Mouse (Mus musculus): ENCODE measurements at regions not wholly inside any gene's neighbourhood (a gene's known extent, or its start where the extent isn't known, plus 50 kb on each side); places are given as distances from the start of the nearest gene placed in this dataset.

DNA sequence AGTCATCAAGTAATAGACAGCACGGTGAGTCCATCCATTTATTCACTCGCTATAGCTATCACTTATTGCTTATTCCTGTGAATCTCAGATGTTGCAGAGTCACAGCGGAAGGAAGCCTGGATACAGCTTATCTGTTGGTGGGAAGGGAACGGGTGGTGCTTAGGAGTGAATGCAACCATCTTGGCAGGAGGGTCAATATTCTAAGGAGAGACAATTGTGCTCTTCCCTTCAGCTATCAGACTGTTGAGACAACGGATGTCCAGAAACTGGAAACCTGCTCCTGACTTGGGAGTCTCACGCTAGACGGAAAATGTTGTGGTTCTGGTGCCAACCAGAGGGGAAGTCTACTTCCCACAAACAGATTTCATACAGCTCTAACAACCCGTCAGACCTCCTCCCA, 103.7 kb upstream of the Kit start:
- H3K9me3 ChIP-seq (replicated peaks) = no peaks in the 10 kb centered on the region
- H3K4me2 ChIP-seq (replicated peaks) = no peak overlapping the region
- H3K36me3 ChIP-seq = no peaks in the 10 kb centered on the region
- no peaks in the 10 kb centered on the region for H3K27me3 ChIP-seq
- WGBS = 88% methylated on average over 8 of the region's 8 CpGs
- 0 out of 2 replicates have a peak, but pooled peaks cover 3% of the 10 kb centered on the region for H3K4me1 ChIP-seq
- no peak overlapping the region for H3K9ac ChIP-seq
- H3K27ac ChIP-seq (replicated peaks) = no peak overlapping the region
- ATAC-seq (ENCODE audit: insufficient number of reproducible peaks, low FRiP score, low TSS enrichment, low read depth) = no peak
- no peak overlapping the region for H3K4me3 ChIP-seq (replicated peaks)

DNA sequence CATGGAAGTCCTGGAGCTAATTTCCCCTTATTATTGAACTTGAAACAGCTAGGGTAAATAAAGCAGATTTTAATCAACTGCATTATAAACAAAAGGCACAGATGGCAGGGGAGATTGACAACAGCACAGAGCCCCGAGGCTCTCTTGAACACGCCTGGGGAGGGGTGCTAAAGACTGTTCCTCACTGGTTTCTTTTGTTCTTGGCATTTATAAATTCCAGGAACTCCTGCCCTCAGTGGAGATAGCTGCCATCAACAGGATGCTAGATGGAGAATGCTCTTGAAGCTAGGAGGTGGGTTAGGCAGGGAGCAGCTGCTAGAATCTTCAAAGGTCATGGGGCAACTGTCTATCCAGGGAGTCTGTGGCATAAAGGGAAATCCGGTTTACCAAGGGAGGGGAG, 102.2 kb upstream of the Kit start:
- Histone ChIP-seq H3K9ac (no peak overlapping the region), H3K27ac (replicated peaks) (no peak overlapping the region), H3K4me2 (replicated peaks) (no peak overlapping the region), H3K27me3 (no peaks in the 10 kb centered on the region), H3K4me3 (replicated peaks) (no peak overlapping the region), H3K9me3 (replicated peaks) (no peaks in the 10 kb centered on the region), H3K36me3 (no peaks in the 10 kb centered on the region), H3K4me1 (0 out of 2 replicates have a peak, but pooled peaks cover 3% of the 10 kb centered on the region)
- ATAC-seq (ENCODE audit: insufficient number of reproducible peaks, low FRiP score, low TSS enrichment, low read depth) = no peak
- 29% methylated on average over 3 of the region's 3 CpGs for WGBS

DNA sequence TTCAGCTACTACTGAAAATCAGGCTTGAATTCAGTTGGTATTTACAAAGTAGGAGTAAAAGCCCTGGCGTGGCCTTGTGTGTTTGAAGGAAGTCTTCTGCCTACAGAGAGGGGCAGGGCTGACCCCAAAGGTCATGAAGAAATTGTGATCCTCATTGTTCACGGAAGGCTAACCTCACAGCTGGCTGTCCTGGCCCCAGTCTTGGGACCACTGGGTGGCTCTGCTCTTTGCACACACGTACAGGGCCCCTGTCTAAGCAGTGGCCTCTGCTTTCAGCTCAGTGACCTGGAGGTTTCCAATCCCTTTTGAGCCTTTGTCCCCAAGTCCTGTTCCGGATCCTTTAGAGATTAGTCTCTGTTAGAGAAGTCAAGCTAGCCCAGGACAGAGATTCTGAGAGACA, 99.3 kb upstream of the Kit start:
- Histone ChIP-seq H3K9ac (no peak overlapping the region), H3K27me3 (no peaks in the 10 kb centered on the region), H3K36me3 (no peaks in the 10 kb centered on the region), H3K4me2 (replicated peaks) (no peak overlapping the region), H3K4me1 (no peaks in the 10 kb centered on the region), H3K27ac (replicated peaks) (no peak overlapping the region), H3K9me3 (replicated peaks) (no peaks in the 10 kb centered on the region), H3K4me3 (replicated peaks) (no peak overlapping the region)
- no peak for ATAC-seq (ENCODE audit: insufficient number of reproducible peaks, low FRiP score, low TSS enrichment, low read depth)
- 51% methylated on average over 4 of the region's 4 CpGs for WGBS

DNA sequence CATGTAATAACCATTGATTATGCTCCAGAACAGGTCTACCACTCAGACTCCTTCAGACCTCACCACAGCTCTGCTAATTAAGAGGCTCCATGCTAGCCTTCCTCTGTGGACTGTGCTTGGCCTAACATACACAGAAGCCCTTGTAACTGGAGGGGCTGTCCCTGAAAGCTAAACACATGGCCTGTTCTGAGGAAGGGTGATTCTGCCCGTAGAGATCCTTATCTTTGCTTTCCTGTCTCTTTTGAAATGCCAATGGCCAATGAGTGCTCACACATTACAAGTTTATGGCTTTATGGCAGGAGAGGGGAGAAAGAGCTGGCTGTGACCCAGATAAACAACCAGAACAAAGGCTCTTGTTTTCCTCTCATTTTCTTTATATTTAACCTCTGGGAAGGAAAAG, 96.2 kb upstream of the Kit start:
- no peaks in the 10 kb centered on the region for H3K36me3 ChIP-seq
- no peak overlapping the region for H3K4me2 ChIP-seq (replicated peaks)
- H3K27ac ChIP-seq (replicated peaks) = no peak overlapping the region
- H3K9ac ChIP-seq = no peak overlapping the region
- no peaks in the 10 kb centered on the region for H3K9me3 ChIP-seq (replicated peaks)
- no peak overlapping the region for H3K4me3 ChIP-seq (replicated peaks)
- no peaks in the 10 kb centered on the region for H3K27me3 ChIP-seq
- WGBS = 32% methylated on average over 1 of the region's 1 CpGs
- no peak for ATAC-seq (ENCODE audit: insufficient number of reproducible peaks, low FRiP score, low TSS enrichment, low read depth)
- no peaks in the 10 kb centered on the region for H3K4me1 ChIP-seq

DNA sequence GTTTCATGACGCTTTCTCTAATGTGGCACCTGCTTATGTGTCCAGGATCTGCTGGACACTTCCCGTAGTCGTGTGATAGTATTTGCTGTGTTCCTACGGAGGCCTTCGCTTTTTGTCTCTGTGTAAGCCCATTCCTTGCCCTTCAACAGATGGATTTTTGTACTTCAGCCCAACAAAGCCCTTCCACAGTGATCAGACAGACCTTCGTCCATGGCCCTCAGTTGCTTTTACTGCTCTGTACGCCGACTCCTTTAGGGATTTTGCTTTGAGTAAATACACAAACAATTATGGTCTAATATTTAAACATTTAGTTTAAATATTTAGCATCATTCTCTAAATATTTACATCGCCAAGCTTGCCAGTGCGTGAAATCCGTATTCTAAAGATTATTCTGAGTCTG, 95.6 kb upstream of the Kit start:
- Histone ChIP-seq H3K36me3 (no peaks in the 10 kb centered on the region), H3K4me3 (replicated peaks) (no peak overlapping the region), H3K9me3 (replicated peaks) (no peaks in the 10 kb centered on the region), H3K27ac (replicated peaks) (no peak overlapping the region), H3K4me1 (no peaks in the 10 kb centered on the region), H3K27me3 (no peaks in the 10 kb centered on the region), H3K4me2 (replicated peaks) (no peak overlapping the region), H3K9ac (no peak overlapping the region)
- no peak for ATAC-seq (ENCODE audit: insufficient number of reproducible peaks, low FRiP score, low TSS enrichment, low read depth)
- WGBS = 67% methylated on average over 11 of the region's 11 CpGs

DNA sequence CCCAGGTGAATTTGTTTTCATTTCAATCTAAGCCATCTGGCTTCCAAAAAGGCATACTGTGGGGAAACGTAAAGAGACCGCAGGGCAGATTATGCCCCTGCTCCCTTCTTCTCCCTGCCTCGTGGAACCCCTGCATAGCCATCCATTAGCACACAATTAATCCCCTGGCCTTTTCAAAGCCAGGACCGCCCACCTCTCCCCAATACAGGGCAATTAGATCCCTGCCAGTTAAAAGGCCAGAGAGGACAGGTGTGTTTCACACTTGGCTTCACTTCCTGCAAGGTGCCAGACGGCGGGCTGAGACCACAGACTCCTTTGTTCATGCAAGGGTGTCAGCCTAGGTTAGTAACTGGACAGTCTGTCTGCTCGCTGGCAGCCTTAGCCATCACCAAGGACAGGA, 93.1 kb upstream of the Kit start:
- Histone ChIP-seq H3K27me3 (no peaks in the 10 kb centered on the region), H3K27ac (replicated peaks) (no peak overlapping the region), H3K4me1 (no peaks in the 10 kb centered on the region), H3K4me3 (replicated peaks) (no peak overlapping the region), H3K36me3 (no peaks in the 10 kb centered on the region), H3K4me2 (replicated peaks) (no peak overlapping the region), H3K9me3 (replicated peaks) (no peaks in the 10 kb centered on the region), H3K9ac (no peak overlapping the region)
- WGBS = 35% methylated on average over 7 of the region's 7 CpGs
- no peak for ATAC-seq (ENCODE audit: insufficient number of reproducible peaks, low FRiP score, low TSS enrichment, low read depth)

DNA sequence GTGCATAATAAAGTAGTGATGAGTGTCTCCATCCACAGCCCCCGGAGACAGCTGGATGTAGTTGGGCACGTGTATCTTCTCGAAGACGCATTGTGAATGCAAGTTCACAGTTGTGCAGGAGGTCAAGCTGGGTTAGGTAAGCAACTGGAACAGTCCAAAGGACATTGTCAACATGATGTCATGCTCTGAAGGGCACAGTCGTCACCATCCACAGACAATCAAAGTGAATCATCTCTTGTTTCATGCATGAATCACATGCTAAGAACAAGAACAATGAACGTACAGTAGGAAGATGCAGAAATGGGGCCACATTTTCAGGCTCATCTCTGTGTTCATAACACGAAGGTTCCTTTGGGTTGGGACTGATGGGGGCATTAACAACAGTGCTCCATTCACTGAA, 90.4 kb upstream of the Kit start:
- Histone ChIP-seq H3K9ac (no peak overlapping the region), H3K27ac (replicated peaks) (no peak overlapping the region), H3K9me3 (replicated peaks) (no peaks in the 10 kb centered on the region), H3K4me1 (no peaks in the 10 kb centered on the region), H3K4me2 (replicated peaks) (no peak overlapping the region), H3K4me3 (replicated peaks) (no peak overlapping the region), H3K27me3 (no peaks in the 10 kb centered on the region), H3K36me3 (no peaks in the 10 kb centered on the region)
- no peak for ATAC-seq (ENCODE audit: insufficient number of reproducible peaks, low FRiP score, low TSS enrichment, low read depth)
- 83% methylated on average over 7 of the region's 7 CpGs for WGBS

DNA sequence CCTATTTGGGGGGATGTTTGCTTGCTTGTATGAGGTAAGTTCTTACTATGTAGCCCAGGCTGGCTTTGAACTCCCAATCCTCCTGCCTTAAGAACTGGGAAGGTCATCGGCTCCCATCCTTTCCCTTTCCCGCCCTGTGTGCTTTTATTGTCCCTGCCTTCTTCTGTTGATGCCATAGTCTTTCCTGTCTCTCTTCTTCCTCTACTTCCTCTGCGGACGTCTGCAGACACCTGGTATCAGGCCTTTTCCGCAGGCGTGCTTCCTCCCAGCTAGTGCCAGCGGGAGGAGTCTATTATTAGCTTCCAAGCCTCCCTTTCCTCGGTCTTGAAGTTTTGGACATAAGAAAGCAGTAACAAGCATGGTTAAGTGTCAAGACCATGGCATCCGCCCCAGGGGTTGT, 83.9 kb upstream of the Kit start:
- Histone ChIP-seq H3K9ac (no peak overlapping the region), H3K27ac (replicated peaks) (no peak overlapping the region), H3K4me1 (no peaks in the 10 kb centered on the region), H3K4me3 (replicated peaks) (no peak overlapping the region), H3K9me3 (replicated peaks) (no peaks in the 10 kb centered on the region), H3K4me2 (replicated peaks) (no peak overlapping the region), H3K36me3 (no peaks in the 10 kb centered on the region), H3K27me3 (no peaks in the 10 kb centered on the region)
- no peak for ATAC-seq (ENCODE audit: insufficient number of reproducible peaks, low FRiP score, low TSS enrichment, low read depth)
- 74% methylated on average over 9 of the region's 9 CpGs for WGBS

DNA sequence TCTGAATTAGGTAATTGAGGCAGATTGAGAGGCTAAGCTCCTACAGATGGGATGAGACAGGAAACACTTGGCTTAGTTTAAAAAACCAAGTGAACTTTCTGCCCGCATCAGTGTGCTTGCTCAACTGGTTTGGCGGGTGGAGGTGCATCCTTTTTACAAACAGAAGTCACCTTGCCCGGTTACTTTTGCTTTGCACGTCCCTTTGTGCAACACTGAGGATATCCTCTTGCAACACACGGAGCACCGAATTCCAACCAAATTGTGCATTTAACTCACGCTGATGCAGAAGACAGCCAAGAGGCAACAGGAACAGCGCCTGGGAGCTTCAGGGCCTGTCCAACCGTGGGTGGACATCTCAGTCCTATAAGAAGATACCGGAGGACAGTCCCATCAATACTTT, 80.6 kb upstream of the Kit start:
- no peak for ATAC-seq (ENCODE audit: insufficient number of reproducible peaks, low FRiP score, low TSS enrichment, low read depth)
- WGBS = 65% methylated on average over 10 of the region's 10 CpGs
- H3K9ac ChIP-seq = no peak overlapping the region

DNA sequence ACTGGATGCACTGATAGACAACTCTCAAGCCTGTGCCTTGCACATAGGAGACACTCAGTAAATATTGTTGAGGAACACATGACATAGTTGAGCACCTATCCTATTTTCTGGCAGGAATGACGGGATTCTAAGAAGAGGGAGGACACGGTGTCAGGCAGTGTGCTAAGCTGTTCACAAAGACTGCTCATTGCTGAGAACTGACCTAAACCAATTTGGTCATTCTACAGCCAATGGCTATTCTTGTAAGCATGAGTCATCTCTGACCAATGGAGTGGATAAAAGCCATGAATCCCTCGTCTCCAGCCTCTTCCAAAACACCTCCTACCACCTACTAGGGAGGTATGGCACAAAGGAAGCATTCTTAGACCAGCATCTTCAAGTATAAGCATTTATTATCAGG, 75.7 kb upstream of the Kit start:
- Histone ChIP-seq H3K4me2 (replicated peaks) (no peak overlapping the region), H3K9ac (no peak overlapping the region), H3K36me3 (no peaks in the 10 kb centered on the region), H3K4me1 (no peaks in the 10 kb centered on the region), H3K4me3 (replicated peaks) (no peak overlapping the region), H3K9me3 (replicated peaks) (no peaks in the 10 kb centered on the region), H3K27me3 (no peaks in the 10 kb centered on the region), H3K27ac (replicated peaks) (no peak overlapping the region)
- WGBS = 74% methylated on average over 3 of the region's 3 CpGs
- no peak for ATAC-seq (ENCODE audit: insufficient number of reproducible peaks, low FRiP score, low TSS enrichment, low read depth)

More for the DNA sequence above, 80.6 kb upstream of the Kit start:
- Histone ChIP-seq H3K4me2 (replicated peaks) (no peak overlapping the region), H3K9me3 (replicated peaks) (no peaks in the 10 kb centered on the region), H3K4me3 (replicated peaks) (no peak overlapping the region), H3K36me3 (no peaks in the 10 kb centered on the region), H3K27me3 (no peaks in the 10 kb centered on the region), H3K4me1 (no peaks in the 10 kb centered on the region), H3K27ac (replicated peaks) (no peak overlapping the region)

DNA sequence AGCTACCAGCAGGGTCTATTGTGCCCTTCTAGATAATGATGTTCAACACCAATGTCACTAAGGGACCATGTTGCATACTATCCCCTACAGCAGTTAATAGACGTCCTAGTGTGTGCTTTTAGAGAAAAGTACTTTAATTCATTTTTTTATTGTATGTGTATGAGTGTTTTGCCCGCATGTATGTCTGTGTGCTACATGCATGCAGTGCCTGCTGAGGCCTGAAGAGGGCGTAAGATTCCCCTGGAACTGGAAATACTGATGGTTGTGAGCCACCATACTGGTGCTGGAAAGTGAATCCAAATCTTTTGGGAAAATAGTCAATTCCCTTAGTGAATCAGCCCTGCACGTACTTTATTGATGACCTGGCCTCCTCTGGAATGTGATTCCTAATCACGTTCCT, 75.0 kb upstream of the Kit start:
- Histone ChIP-seq H3K9ac (no peak overlapping the region), H3K27ac (replicated peaks) (no peak overlapping the region), H3K9me3 (replicated peaks) (no peaks in the 10 kb centered on the region), H3K4me2 (replicated peaks) (no peak overlapping the region), H3K4me1 (no peaks in the 10 kb centered on the region), H3K4me3 (replicated peaks) (no peak overlapping the region), H3K36me3 (no peaks in the 10 kb centered on the region), H3K27me3 (no peaks in the 10 kb centered on the region)
- 85% methylated on average over 5 of the region's 5 CpGs for WGBS
- no peak for ATAC-seq (ENCODE audit: insufficient number of reproducible peaks, low FRiP score, low TSS enrichment, low read depth)

DNA sequence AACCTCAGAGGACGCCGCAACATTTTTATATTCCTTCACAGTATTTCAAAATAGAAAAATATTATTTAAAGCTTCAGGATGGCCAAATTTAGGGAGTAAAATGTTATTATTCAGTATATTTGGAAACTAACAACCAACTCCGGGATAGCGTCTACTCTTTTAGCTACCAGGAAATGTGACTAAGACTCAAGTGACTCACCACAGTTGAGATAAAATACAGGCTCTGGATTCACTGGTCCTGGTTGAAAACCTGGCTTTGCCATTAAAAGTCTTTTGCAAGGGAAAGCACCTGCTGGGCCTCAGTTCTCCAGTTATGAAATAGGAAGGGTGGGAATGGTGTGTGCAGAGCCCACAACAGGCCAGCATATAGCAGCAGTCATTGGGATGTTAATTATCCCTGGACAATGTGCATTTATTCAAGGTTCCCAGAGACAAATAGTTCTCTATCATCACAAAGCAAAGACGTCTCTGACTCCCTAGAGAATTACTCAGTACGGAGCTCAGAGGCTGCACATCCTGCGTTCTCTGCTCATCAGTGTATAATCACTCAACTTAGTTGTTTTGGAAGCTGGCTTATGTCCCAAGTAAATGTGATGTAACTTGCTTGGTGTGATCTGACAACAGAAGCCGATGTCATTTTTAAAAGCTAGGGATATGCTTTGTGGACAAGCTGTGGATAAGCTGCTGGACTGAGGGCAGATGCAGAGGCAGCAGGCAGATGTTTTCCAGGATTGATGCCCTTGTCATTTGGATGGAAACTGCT, 73.9 kb upstream of the Kit start:
- Histone ChIP-seq H3K27ac (replicated peaks) (no peak overlapping the region), H3K36me3 (no peaks in the 10 kb centered on the region), H3K9ac (no peak overlapping the region), H3K4me2 (replicated peaks) (no peak overlapping the region), H3K9me3 (replicated peaks) (no peaks in the 10 kb centered on the region), H3K27me3 (no peaks in the 10 kb centered on the region), H3K4me3 (replicated peaks) (no peak overlapping the region), H3K4me1 (no peaks in the 10 kb centered on the region)
- WGBS = 75% methylated on average over 8 of the region's 8 CpGs
- ATAC-seq (ENCODE audit: insufficient number of reproducible peaks, low FRiP score, low TSS enrichment, low read depth) = no peak

All from embryonic facial prominence, embryonic 15.5 days (tissue).